Mouse (Mus musculus): ENCODE results near the gene Fam81a.
A peak's percentile ranks its signal among the peaks of the same experiment; 100 is the strongest.

Gene Fam81a

DNA sequence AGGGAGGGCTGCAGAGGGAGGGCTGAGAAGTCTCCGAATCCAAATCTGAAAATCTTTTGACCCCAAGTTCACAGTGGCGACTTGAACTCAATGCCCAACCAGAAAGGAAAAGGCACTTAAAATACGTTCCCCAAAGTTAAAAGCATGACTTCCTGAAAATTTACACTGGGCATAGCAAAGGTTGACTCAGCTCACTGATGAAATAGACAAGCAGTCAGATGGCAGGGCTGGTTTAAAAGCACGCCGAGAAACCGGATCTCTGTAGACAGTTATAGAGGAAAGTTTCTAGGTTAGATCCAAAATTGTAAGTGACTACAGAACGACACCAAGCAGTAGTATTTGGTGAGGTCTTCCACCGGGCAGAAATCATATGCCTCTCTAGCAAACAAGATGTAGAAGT is 92.5 kb downstream of the Fam81a start:
- DNase-seq = no peak

DNA sequence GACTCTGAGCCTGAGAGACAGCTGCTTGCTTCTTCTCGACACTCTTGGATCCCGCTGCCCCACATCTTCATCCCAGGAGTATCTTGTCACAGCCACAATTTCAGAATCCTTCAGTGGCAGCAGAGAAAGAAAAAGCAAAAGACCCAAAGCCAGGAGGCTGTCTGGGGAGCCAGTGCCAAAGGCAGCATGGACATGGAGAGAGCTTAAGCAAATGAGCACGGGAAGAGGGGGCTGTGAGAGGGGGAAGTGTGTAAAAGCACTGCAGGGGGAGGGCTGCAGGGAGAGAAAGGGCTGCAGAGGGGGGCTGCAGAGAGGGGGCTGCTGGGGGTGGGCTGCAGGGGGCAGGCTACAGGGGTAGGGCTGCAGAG is 93.0 kb downstream of the Fam81a start:
- no peak for DNase-seq

DNA sequence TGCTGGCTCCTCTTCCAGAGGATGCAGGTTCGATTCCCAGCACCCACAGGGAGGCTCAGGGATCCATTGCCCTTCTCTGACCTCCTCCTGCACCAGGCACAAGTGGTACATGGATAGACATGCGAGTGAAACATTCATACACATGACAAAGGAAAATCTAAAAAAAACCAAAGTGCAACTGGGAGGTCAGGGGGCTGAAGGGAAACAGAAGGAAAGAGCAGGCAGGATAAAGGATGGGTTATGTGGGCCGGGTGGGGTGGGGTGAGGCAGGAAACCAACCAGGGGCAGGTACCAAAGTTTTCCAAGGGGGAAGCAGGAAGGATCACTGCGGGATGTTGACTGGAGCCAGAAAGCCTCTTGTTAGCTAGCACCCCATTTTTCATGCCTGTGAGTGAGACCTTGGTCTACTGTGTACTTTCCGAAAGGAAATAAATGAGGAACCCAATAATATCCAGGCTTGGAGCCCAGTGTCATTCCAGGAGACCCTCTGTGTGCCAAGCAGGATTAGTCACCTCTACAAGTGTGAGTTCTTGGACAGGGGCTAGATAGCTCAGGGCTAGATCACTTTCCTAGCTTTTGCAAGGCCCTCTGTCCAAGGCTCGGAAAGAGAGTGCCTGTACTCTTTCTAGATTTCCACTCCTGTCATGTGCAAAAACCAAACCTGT is 93.5 kb downstream of the Fam81a start:
- DNase-seq = no peak

DNA sequence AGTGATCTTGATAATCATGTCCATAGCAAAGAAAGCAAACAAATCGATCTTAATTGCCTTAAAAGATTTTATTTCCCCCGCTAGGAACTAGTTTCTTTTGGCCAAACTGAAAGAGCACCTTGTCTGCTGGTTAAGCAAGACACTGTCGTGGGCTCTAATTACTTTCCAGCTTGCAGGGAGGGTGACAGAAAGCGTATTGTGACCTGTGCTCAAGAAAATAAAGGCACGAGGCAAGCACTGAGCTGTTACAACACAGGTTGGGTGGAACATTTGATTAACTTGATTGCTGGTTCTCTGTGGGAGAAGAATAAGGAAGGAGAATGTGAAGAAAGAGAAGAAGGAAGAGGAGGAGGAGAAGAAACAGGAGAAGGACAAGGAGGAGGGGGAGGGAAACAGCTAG is 94.1 kb downstream of the Fam81a start:
- no peak for DNase-seq

DNA sequence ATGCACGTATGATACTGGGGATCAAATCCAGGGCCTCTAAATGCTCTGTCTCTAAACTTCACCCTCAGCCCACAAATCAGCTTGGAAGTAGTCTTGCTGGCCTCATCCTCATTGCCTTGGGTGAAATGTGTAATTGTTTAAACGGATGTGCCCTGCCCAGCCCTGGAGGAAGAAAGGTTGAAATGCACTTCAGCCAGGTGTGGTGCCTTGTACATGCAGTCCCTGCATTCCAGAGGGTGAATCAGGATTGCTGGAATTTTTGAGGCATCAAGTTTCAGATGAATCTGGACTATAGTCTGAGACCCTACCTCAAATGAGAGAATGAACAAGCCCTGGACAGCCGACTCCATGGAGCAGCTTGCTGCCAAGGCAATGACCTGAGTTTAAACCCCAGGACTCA is 94.5 kb downstream of the Fam81a start:
- DNase-seq = no peak

DNA sequence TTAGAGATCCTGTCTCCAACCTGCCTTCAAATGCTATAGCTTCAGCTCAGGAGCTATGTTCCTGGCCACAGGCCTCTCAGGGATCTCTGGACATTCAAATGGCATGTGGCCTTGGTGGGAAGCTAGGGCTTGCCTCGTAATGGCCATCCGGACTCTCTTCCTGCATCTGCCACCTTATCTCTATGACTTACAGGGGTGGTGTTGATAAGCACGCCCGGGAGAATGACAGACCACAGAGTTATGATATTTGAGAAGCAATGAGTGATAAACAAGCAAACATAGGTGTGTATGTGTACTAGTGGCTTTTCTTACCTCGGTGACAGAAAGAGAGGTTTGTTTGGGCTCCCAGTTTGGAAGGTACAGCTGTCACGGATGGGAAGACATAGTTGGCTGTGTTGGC is 96.1 kb downstream of the Fam81a start:
- DNase-seq = no peak

DNA sequence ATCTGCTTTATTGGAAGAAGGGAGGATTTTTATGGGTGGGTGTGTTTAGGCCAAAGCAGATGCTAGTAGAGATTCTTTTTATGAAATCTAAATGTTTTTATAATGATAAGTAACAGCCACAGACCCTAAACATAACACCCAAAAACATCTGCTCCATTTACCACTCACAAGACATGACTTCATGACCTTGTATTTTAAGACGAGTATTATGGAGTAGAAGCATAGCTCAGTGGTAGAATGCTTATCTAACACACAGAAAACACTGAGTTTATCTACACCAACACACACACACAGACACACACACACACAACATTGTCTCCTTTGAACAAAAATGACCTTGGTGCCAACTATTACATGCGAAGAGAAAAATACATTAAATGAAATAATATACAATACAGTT is 97.5 kb downstream of the Fam81a start:
- no peak for DNase-seq

DNA sequence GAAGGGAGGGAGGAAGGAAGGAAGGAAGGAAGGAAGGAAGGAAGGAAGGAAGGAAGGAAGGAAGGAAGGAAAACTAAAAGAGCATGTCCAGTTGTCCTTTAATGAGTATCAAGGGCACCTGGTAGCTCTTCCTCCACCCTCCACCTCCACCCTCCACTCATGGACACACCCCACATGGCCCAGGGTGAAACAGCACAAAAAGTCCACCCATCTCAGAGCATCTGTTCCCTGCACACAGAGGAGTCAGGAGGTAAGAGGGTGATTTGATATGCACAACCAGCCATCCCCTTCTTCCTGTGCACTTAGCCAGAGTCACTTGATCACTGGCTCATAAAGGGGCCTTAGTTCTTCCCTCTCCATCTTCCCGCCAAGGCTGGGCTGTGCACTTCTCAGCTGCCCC is 99.4 kb downstream of the Fam81a start:
- DNase-seq = no peak

DNA sequence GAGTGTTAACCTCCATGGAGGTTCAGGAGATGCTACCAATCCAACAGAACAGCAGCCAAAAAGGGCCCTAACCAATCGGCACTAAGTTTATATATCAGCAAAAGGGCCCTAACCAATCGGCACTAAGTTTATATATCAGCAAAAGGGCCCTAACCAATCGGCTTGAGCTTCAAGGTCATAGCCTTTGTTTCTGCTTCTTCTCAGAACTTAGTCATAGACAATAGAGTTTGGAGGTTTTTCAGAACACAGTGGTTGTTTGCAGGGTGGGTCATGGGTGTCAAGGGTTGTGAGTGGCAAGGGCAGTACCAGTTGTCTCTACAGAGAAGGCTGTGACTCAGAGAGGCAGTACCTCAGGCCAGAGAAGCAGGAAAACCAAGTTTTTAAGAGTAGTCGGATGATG is 100.2 kb downstream of the Fam81a start:
- DNase-seq = no peak

DNA sequence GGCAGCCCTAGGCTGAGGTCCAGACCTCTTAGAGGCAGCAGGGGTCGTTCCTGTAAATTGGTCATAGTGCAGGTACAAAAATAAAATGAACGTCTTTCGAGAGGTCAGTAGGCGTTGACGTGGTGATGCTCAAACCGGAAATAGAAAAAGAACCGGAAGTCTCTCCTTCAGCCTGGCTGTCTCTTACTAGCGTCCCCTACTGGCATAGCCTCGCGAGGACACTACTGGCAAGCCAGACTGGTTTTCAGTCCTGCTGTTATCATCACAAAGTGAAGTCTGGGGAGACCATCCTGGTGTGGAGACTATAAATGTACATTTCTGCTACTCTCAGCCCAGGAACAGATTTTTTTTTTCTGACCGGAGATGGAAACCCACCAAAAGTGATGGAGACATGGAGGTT is 101.8 kb downstream of the Fam81a start:
- DNase-seq = no peak

DNA sequence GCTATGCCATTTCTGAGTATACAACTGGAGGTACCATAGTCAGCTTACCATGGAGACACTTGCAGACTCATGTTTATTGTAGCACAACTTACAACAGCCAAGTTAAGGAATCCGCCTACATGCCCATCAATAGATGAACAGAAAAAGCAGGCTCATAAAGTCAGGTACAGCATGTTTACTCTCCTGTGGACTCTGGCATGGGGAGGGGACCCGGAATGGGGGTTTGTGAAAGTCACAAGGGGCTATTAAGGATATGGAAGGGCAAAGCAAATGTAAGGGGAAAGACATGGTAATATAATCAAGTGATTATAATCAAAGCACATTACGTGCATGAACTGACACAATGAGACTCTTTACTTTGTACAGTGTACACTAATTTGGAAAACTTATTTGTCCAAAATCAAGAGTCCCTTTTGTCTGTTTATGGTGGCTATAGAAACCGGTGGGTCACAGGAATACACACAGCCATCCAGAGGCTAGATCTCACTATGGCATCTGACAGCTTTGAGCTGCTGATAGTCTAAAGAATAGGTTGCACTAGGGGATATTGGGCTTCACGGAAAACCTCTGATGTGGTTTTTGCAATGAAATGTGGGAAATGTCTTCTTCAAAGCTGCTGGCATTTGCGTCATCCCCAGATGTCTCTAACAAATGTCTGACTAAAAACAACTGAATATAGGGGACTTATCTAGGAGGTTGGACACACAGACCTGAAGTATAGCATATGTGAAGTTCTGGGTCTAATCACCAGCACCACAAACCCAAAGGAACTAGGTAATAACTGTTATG is 102.6 kb downstream of the Fam81a start:
- DNase-seq = peak in 1 of 2 experiments; percentile 19
